Mouse (Mus musculus) liver, embryonic 11.5 days (tissue): ENCODE data around the gene Slc9a3r1. TPM values are rescaled to one million over a fixed set of nuclear protein-coding genes. Genes with fewer than 3 reads are reported as not detected.

Experiments used
- ATAC-seq: fragments of 200-750 bp; cut with Nextera tagmentation; replicated peaks from 2 replicates; pipeline ENCODE4 v1.8.0; 2017; ENCODE audit warnings: moderate number of reproducible peaks, mild to moderate bottlenecking, moderate TSS enrichment, moderate library complexity; ENCODE audit not compliant: low FRiP score
- DNase-seq: peaks from one replicate; pipeline ENCODE4 v3.0.0-alpha.2; 2017; ENCODE audit warnings: low spot score
- H3K27ac ChIP-seq: fragments of 300-500 bp; sonication (generic); 2 replicates; pipeline ENCODE4 v1.5.1; 2014; ENCODE audit warnings: mild to moderate bottlenecking, low read depth, low read length, control low read depth
- H3K27me3 ChIP-seq: fragments of 300-500 bp; sonication (generic); replicated peaks from 2 replicates; pipeline ENCODE4 v1.6.1; 2014; ENCODE audit warnings: low read length, mixed read lengths; ENCODE audit not compliant: control insufficient read depth, insufficient read depth
- H3K36me3 ChIP-seq: fragments of 300-500 bp; sonication (generic); 2 replicates; pipeline ENCODE4 v1.6.1; 2014; ENCODE audit warnings: mild to moderate bottlenecking, low read length, moderate library complexity, mixed read lengths; ENCODE audit not compliant: control insufficient read depth, insufficient read depth
- H3K4me1 ChIP-seq: fragments of 300-500 bp; sonication (generic); replicated peaks from 2 replicates; pipeline ENCODE4 v1.6.1; 2014; ENCODE audit warnings: low read length, mixed read lengths; ENCODE audit not compliant: control insufficient read depth, insufficient read depth
- H3K4me2 ChIP-seq: fragments of 300-500 bp; sonication (generic); 2 replicates; pipeline ENCODE4 v1.6.1; 2014; ENCODE audit warnings: mild to moderate bottlenecking, control low read depth, moderate library complexity
- H3K4me3 ChIP-seq: fragments of 300-500 bp; sonication (generic); 2 replicates; pipeline ENCODE4 v1.5.1; 2014; ENCODE audit warnings: low read depth, low read length, control low read depth
- H3K9ac ChIP-seq: fragments of 300-500 bp; sonication (generic); 2 replicates; pipeline ENCODE4 v1.6.1; 2014; ENCODE audit warnings: low read depth, low read length, control low read depth
- H3K9me3 ChIP-seq: fragments of 300-500 bp; sonication (generic); 2 replicates; pipeline ENCODE4 v1.6.1; 2016; ENCODE audit warnings: low read length, inconsistent platforms, mixed read lengths; ENCODE audit not compliant: control insufficient read depth
- WGBS: fragments of 180-500 bp; shearing (Covaris S2); extraction: QIAGEN DNeasy Blood & Tissue Kit; methylation state at CpG from one replicate; pipeline ENCODE4 v1.1.7; 2014; 5-methylcytosine and 5-hydroxymethylcytosine counted together
- polyA plus RNA-seq: library from polyadenylated mRNA; unstranded; fragments of >200 nt; fragmentation: Nextera tagmentation; extraction: Ambion mirVana; gene quantifications from 2 replicates; pipeline ENCODE4 v1.2.1, GENCODE M21; 2014

The Slc9a3r1 gene
- polyA plus RNA-seq, 1 experiment from 2014 or later, result 117 TPM

- 83% methylated on average over 4 of the region's 4 CpGs for WGBS
- H3K27me3 ChIP-seq, result 0 out of 2 replicates have a peak, but pooled peaks cover 3% of the 10 kb centered on the region
- H3K4me1 ChIP-seq, result no peaks in the 10 kb centered on the region
- H3K4me2 ChIP-seq, result no peak overlapping the region
- no peaks in the 10 kb centered on the region for H3K36me3 ChIP-seq
- ATAC-seq, result no peak
- no peaks in the 10 kb centered on the region for H3K9me3 ChIP-seq
- H3K9ac ChIP-seq, result no peak overlapping the region
- no peak overlapping the region for H3K4me3 ChIP-seq
- no peak for DNase-seq
- no peak overlapping the region for H3K27ac ChIP-seq
Measured at GRCm38 (mm10) chr11:115147813-115148212, 15.3 kb upstream of the Slc9a3r1 start.

GRCm38 (mm10) chr11:115150741-115151254 is 12.3 kb upstream of the Slc9a3r1 start:
- 67% methylated on average over 6 of the region's 6 CpGs for WGBS
- Histone ChIP-seq H3K36me3 (no peaks in the 10 kb centered on the region), H3K27ac (no peak overlapping the region), H3K9me3 (no peaks in the 10 kb centered on the region), H3K4me1 (peaks cover 18% of the 10 kb centered on the region), H3K4me3 (no peak overlapping the region), H3K4me2 (no peak overlapping the region), H3K9ac (no peak overlapping the region), H3K27me3 (0 out of 2 replicates have a peak, but pooled peaks cover 3% of the 10 kb centered on the region)
- DNase-seq, result no peak
- ATAC-seq, result no peak

GRCm38 (mm10) chr11:115151755-115152429 is 11.2 kb upstream of the Slc9a3r1 start:
- H3K9ac ChIP-seq, result no peak overlapping the region
- H3K27ac ChIP-seq, result no peak overlapping the region
- H3K4me3 ChIP-seq, result peak overlapping the region; percentile 25; the same call in 1 of the 2 replicates
- WGBS, result 13% methylated on average over 15 of the region's 15 CpGs
- H3K27me3 ChIP-seq, result 0 out of 2 replicates have a peak, but pooled peaks cover 3% of the 10 kb centered on the region
- no peaks in the 10 kb centered on the region for H3K9me3 ChIP-seq
- ATAC-seq (peak; percentile 33; the same call in 1 of the 2 replicates), DNase-seq (no peak)
- H3K4me1 ChIP-seq, result peaks cover 18% of the 10 kb centered on the region
- no peaks in the 10 kb centered on the region for H3K36me3 ChIP-seq
- peak overlapping the region; percentile 61 for H3K4me2 ChIP-seq

- DNase-seq, result no peak
- H3K4me2 ChIP-seq, result no peak overlapping the region
- H3K27me3 ChIP-seq, result 0 out of 2 replicates have a peak, but pooled peaks cover 3% of the 10 kb centered on the region
Measured at GRCm38 (mm10) chr11:115153088-115153487, 10.1 kb upstream of the Slc9a3r1 start.

GRCm38 (mm10) chr11:115153699-115154292 is 9.3 kb upstream of the Slc9a3r1 start:
- Histone ChIP-seq H3K4me1 (peaks cover 34% of the 10 kb centered on the region), H3K9ac (peak overlapping the region; percentile 15), H3K27me3 (0 out of 2 replicates have a peak, but pooled peaks cover 3% of the 10 kb centered on the region), H3K4me3 (peak overlapping the region; percentile 42), H3K9me3 (no peaks in the 10 kb centered on the region), H3K27ac (no peak overlapping the region), H3K4me2 (peak overlapping the region; percentile 62), H3K36me3 (no peaks in the 10 kb centered on the region)
- ATAC-seq (peak; percentile 82), DNase-seq (peak; percentile 86)
- WGBS, result under 1% methylated on average over 35 of the region's 35 CpGs

More at GRCm38 (mm10) chr11:115153088-115153487, 10.1 kb upstream of the Slc9a3r1 start:
- Histone ChIP-seq H3K27ac (no peak overlapping the region), H3K36me3 (no peaks in the 10 kb centered on the region), H3K4me1 (peaks cover 28% of the 10 kb centered on the region), H3K9me3 (no peaks in the 10 kb centered on the region), H3K4me3 (no peak overlapping the region), H3K9ac (no peak overlapping the region)
- no peak for ATAC-seq
- WGBS, result 77% methylated on average over 9 of the region's 9 CpGs

GRCm38 (mm10) chr11:115155053-115155634 is 8.0 kb upstream of the Slc9a3r1 start:
- 4% methylated on average over 5 of the region's 5 CpGs for WGBS
- Histone ChIP-seq H3K27me3 (0 out of 2 replicates have a peak, but pooled peaks cover 3% of the 10 kb centered on the region), H3K4me2 (peak overlapping the region; percentile 62), H3K36me3 (no peaks in the 10 kb centered on the region), H3K27ac (no peak overlapping the region), H3K9ac (no peak overlapping the region), H3K4me3 (peak overlapping the region; percentile 42), H3K9me3 (no peaks in the 10 kb centered on the region), H3K4me1 (peaks cover 34% of the 10 kb centered on the region)
- DNase-seq, result no peak
- ATAC-seq, result no peak

- Histone ChIP-seq H3K9me3 (no peaks in the 10 kb centered on the region), H3K4me2 (peak overlapping the region; percentile 36), H3K9ac (peak overlapping the region; percentile 15; the same call in 1 of the 2 replicates), H3K27me3 (no peaks in the 10 kb centered on the region), H3K36me3 (no peaks in the 10 kb centered on the region), H3K4me3 (no peak overlapping the region), H3K4me1 (peaks cover 54% of the 10 kb centered on the region), H3K27ac (peak overlapping the region; percentile 73)
- WGBS, result 13% methylated on average over 12 of the region's 12 CpGs
- no peak; the same call in 1 of the 2 replicates for ATAC-seq
- DNase-seq, result peak; percentile 46
Measured at GRCm38 (mm10) chr11:115157933-115158719, 5.0 kb upstream of the Slc9a3r1 start.
